Comparison of ENCODE assay signal across 8 mouse cellular contexts in genomic region chr19:5818590-5818977, GRCm38 (mm10). TPM values are rescaled to one million over a fixed set of nuclear protein-coding genes. Genes with fewer than 3 reads are reported as not detected.
DNase-seq lines count a peak whose midpoint lies in the region; ATAC-seq and TF ChIP-seq lines count a peak whose summit lies in the region.

No protein-coding gene starts in this region.

- no peaks in the 10 kb centered on the region for H3K27me3 ChIP-seq in hindbrain, embryonic 10.5 days (ENCODE audit: insufficient read depth, poor library complexity, severe bottlenecking)
- no peaks in the 10 kb centered on the region for H3K27me3 ChIP-seq in hindbrain, embryonic 14.5 days (ENCODE audit: control insufficient read depth, insufficient read depth, low read length)
- H3K27me3 ChIP-seq in CH12.LX (replicated peaks) (no peaks in the 10 kb centered on the region), MEL (ENCODE audit: control insufficient read depth in 1 of 2, insufficient read depth in 2 of 2, low read length in 2 of 2) (no peaks in the 10 kb centered on the region)
- H3K27me3 ChIP-seq in liver, embryonic 11.5 days (replicated peaks; ENCODE audit: control insufficient read depth, insufficient read depth, low read length): no peaks in the 10 kb centered on the region

- TF ChIP-seq EP300 in CH12.LX (IDR thresholded peaks at IDR 0.05; ENCODE audit: low read length) (no peak), MEL (IDR thresholded peaks at IDR 0.05; ENCODE audit: low read depth in 1 of 2, low read length in 2 of 2) (no peak)

- no peaks in the 10 kb centered on the region for H3K9me3 ChIP-seq in hindbrain, embryonic 10.5 days
- no peaks in the 10 kb centered on the region for H3K9me3 ChIP-seq in hindbrain, embryonic 14.5 days (ENCODE audit: control insufficient read depth, low read length)
- H3K9me3 ChIP-seq in CH12.LX (replicated peaks; ENCODE audit: low read length) (no peaks in the 10 kb centered on the region), MEL (replicated peaks; ENCODE audit: insufficient read depth, low read length) (no peaks in the 10 kb centered on the region)
- H3K9me3 ChIP-seq in liver, embryonic 11.5 days (ENCODE audit: control insufficient read depth, low read length): no peaks in the 10 kb centered on the region

- no peak for TF ChIP-seq CTCF in CH12.LX (conservative IDR thresholded peaks at IDR 0.05 in 1 of 2, IDR thresholded peaks at IDR 0.05 in 1 of 2; ENCODE audit: low read depth in 2 of 2, low read length in 2 of 2)
- no peak for TF ChIP-seq CTCF in MEL (IDR thresholded peaks at IDR 0.05 in 2 of 3, conservative IDR thresholded peaks at IDR 0.05 in 1 of 3; ENCODE audit: control insufficient read depth in 1 of 3, insufficient read depth in 1 of 3, low read depth in 2 of 3, low read length in 3 of 3, poor library complexity in 1 of 3, severe bottlenecking in 1 of 3)

- 74% methylated on average over 6 of the region's 6 CpGs for WGBS in hindbrain, embryonic 10.5 days
- WGBS in hindbrain, embryonic 14.5 days: 84% methylated on average over 6 of the region's 6 CpGs
- 72% methylated on average over 6 of the region's 6 CpGs for WGBS in liver, embryonic 11.5 days

- in situ Hi-C loops in CH12.LX (cut with MboI; ENCODE audit: low pct_ligation_motif_present, low pct_unique_long_range_greater_than_20kb, low sequenced_read_pairs): no loop called here

- H3K27ac ChIP-seq in hindbrain, embryonic 10.5 days: peak overlapping the region; percentile 81
- no peak overlapping the region for H3K27ac ChIP-seq in hindbrain, embryonic 14.5 days
- peak overlapping the region; percentile 64 for H3K27ac ChIP-seq in CH12.LX (ENCODE audit: insufficient read depth, low read depth)
- peak overlapping the region; percentile 89 for H3K27ac ChIP-seq in MEL (ENCODE audit: control insufficient read depth, low read depth, low read length)
- peak overlapping the region; percentile 80; the same call in 1 of the 2 replicates for H3K27ac ChIP-seq in liver, embryonic 11.5 days (ENCODE audit: low read depth, low read length)

- H3K4me2 ChIP-seq in hindbrain, embryonic 14.5 days (replicated peaks): no peak overlapping the region
- H3K4me2 ChIP-seq in CH12.LX (ENCODE audit: insufficient read depth, low read depth, poor library complexity, severe bottlenecking): peak overlapping the region; percentile 44; the same call in 1 of the 2 replicates
- H3K4me2 ChIP-seq in liver, embryonic 11.5 days: peak overlapping the region; percentile 72

- H3K36me3 ChIP-seq in hindbrain, embryonic 10.5 days: no peaks in the 10 kb centered on the region
- H3K36me3 ChIP-seq in hindbrain, embryonic 14.5 days (replicated peaks; ENCODE audit: control insufficient read depth, insufficient read depth): no peaks in the 10 kb centered on the region
- peaks cover 0 to 5% of the 10 kb centered on the region in 2 experiments for H3K36me3 ChIP-seq in CH12.LX (replicated peaks in 1 of 2; ENCODE audit: control insufficient read depth in 1 of 2, insufficient read depth in 1 of 2, low read length in 1 of 2)
- peaks cover 0 to 12% of the 10 kb centered on the region in 2 experiments; a peak in 2 of 4 replicates for H3K36me3 ChIP-seq in MEL (ENCODE audit: control insufficient read depth in 1 of 2, insufficient read depth in 2 of 2, low read length in 2 of 2)
- H3K36me3 ChIP-seq in liver, embryonic 11.5 days (ENCODE audit: control insufficient read depth, insufficient read depth, low read length): no peaks in the 10 kb centered on the region

- DNase-seq in hindbrain, embryonic 10.5 days (ENCODE audit: low spot score): no peak
- no peak for DNase-seq in hindbrain, embryonic 14.5 days (ENCODE audit: low spot score)
- no peak for DNase-seq in CH12.LX (ENCODE audit: extremely low read depth)
- DNase-seq in MEL (ENCODE audit: low read depth, low spot score): no peak
- no peak for DNase-seq in liver, embryonic 11.5 days (ENCODE audit: low spot score)
- no peak for DNase-seq in thymus, postnatal 0 days (ENCODE audit: low spot score)
- no peak for DNase-seq in layer of hippocampus, adult 11-12 months (ENCODE audit: low spot score)
- no peak for DNase-seq in embryo, embryonic 10 days (ENCODE audit: low spot score)

- TF ChIP-seq POLR2A in CH12.LX (IDR thresholded peaks at IDR 0.05; ENCODE audit: low read depth, low read length): no peak
- TF ChIP-seq POLR2A in MEL (IDR thresholded peaks at IDR 0.05; ENCODE audit: control insufficient read depth in 1 of 2, insufficient read depth in 1 of 2, low read depth in 1 of 2, low read length in 2 of 2, poor library complexity in 1 of 2): no peak

- dilution Hi-C loops in CH12.LX (cut with MboI; ENCODE audit: extremely low pct_ligation_motif_present, extremely low pct_unique_long_range_greater_than_20kb, low sequenced_read_pairs): no loop called here

- no peak overlapping the region for H3K9ac ChIP-seq in hindbrain, embryonic 14.5 days
- H3K9ac ChIP-seq in CH12.LX (ENCODE audit: insufficient read depth, low read depth) (peak overlapping the region; percentile 81), MEL (ENCODE audit: control insufficient read depth, low read depth, low read length, poor library complexity, severe bottlenecking) (peak overlapping the region; percentile 56)
- no peak overlapping the region for H3K9ac ChIP-seq in liver, embryonic 11.5 days (ENCODE audit: low read depth, low read length)

- H3K79me2 ChIP-seq in CH12.LX (replicated peaks; ENCODE audit: control insufficient read depth, extremely low read depth, insufficient read depth, poor library complexity, severe bottlenecking): no peaks in the 10 kb centered on the region
- H3K79me2 ChIP-seq in MEL (ENCODE audit: control insufficient read depth, insufficient read depth, low read length, poor library complexity): peaks cover 2% of the 10 kb centered on the region; the same call in 1 of the 2 replicates

- no peak for TF ChIP-seq RAD21 in CH12.LX (IDR thresholded peaks at IDR 0.05; ENCODE audit: low read depth, low read length)
- TF ChIP-seq RAD21 in MEL (IDR thresholded peaks at IDR 0.05; ENCODE audit: low read depth, low read length): no peak

- no peak for ATAC-seq in hindbrain, embryonic 14.5 days (ENCODE audit: low FRiP score)
- no peak for ATAC-seq in liver, embryonic 11.5 days (replicated peaks; ENCODE audit: low FRiP score)

- peaks cover 58% of the 10 kb centered on the region for H3K4me1 ChIP-seq in hindbrain, embryonic 10.5 days (replicated peaks)
- H3K4me1 ChIP-seq in hindbrain, embryonic 14.5 days (replicated peaks; ENCODE audit: control insufficient read depth, insufficient read depth, low read length): peaks cover 16% of the 10 kb centered on the region
- H3K4me1 ChIP-seq in CH12.LX (ENCODE audit: control insufficient read depth in 1 of 2, insufficient read depth in 2 of 2): peaks cover 36 to 74% of the 10 kb centered on the region in 2 experiments
- peaks cover 2 to 22% of the 10 kb centered on the region in 2 experiments for H3K4me1 ChIP-seq in MEL (ENCODE audit: control insufficient read depth in 1 of 2, insufficient read depth in 2 of 2, low read length in 2 of 2)
- H3K4me1 ChIP-seq in liver, embryonic 11.5 days (replicated peaks; ENCODE audit: control insufficient read depth, insufficient read depth, low read length): peaks cover 35% of the 10 kb centered on the region

- H3K4me3 ChIP-seq in hindbrain, embryonic 10.5 days: no peak overlapping the region
- H3K4me3 ChIP-seq in hindbrain, embryonic 14.5 days (replicated peaks; ENCODE audit: low read length): no peak overlapping the region
- H3K4me3 ChIP-seq in CH12.LX (replicated peaks in 1 of 3; ENCODE audit: low read depth in 2 of 3, low read length in 2 of 3, poor library complexity in 1 of 3) (peak overlapping the region in 1 of 3 experiments; percentile 34), MEL (ENCODE audit: control insufficient read depth in 1 of 2, insufficient read depth in 1 of 2, low read depth in 2 of 2, low read length in 2 of 2) (peak overlapping the region; percentile 15 to 52; a peak in 3 of 4 replicates)
- no peak overlapping the region for H3K4me3 ChIP-seq in liver, embryonic 11.5 days (ENCODE audit: low read depth, low read length)

RNA-seq across cellular contexts. Expression of gene Scyl1, which starts 47.4 kb away (rescaled TPM):
- polyA plus RNA-seq in hindbrain, embryonic 10.5 days (2016; fragmentation: Nextera tagmentation; extraction: Ambion mirVana): 68.2 and 69.5 TPM in 2 replicates
- polyA plus RNA-seq in hindbrain, embryonic 14.5 days (2014; fragmentation: Nextera tagmentation; extraction: Ambion mirVana): 73.5 and 76.7 TPM in 2 replicates
- total RNA-seq in CH12.LX (2012; rRNA removed) (49.8 and 55.0 TPM in 2 replicates), CH12.LX (2014; rRNA removed) (35.1 and 37.6 TPM in 2 replicates), MEL (2012; rRNA removed) (35.5 and 36.0 TPM in 2 replicates)
- polyA plus RNA-seq in CH12.LX (2012; ENCODE audit: insufficient read length, low read depth) (49.1 and 56.1 TPM in 2 replicates), MEL (2012; ENCODE audit: insufficient read depth in 1 of 2, insufficient read length in 2 of 2, low read depth in 1 of 2, low replicate concordance in 2 of 2, missing spikeins in 1 of 2) (10 to 100 TPM in 1 of 2 experiments, not detected in 1; 64.1 TPM)
- polyA plus RNA-seq in liver, embryonic 11.5 days (2014; fragmentation: Nextera tagmentation; extraction: Ambion mirVana): 57.1 and 58.6 TPM in 2 replicates
- polyA plus RNA-seq in thymus, postnatal 0 days (2015; fragmentation: Nextera tagmentation; extraction: Ambion mirVana): 38.0 and 40.9 TPM in 2 replicates

RNA-seq across cellular contexts. Expression of gene Frmd8, which starts 56.5 kb away (rescaled TPM):
- polyA plus RNA-seq in hindbrain, embryonic 10.5 days (2016; fragmentation: Nextera tagmentation; extraction: Ambion mirVana): 37.2 and 37.8 TPM in 2 replicates
- polyA plus RNA-seq in hindbrain, embryonic 14.5 days (2014; fragmentation: Nextera tagmentation; extraction: Ambion mirVana): 11.3 and 13.1 TPM in 2 replicates
- total RNA-seq in CH12.LX (2012; rRNA removed): 29.0 and 30.7 TPM in 2 replicates
- 13.5 and 15.5 TPM in 2 replicates for total RNA-seq in CH12.LX (2014; rRNA removed)
- 25.2 and 25.4 TPM in 2 replicates for polyA plus RNA-seq in CH12.LX (2012; ENCODE audit: insufficient read length, low read depth)
- total RNA-seq in MEL (2012; rRNA removed): 20.8 and 22.8 TPM in 2 replicates
- polyA plus RNA-seq in MEL (2012; ENCODE audit: insufficient read depth in 1 of 2, insufficient read length in 2 of 2, low read depth in 1 of 2, low replicate concordance in 2 of 2, missing spikeins in 1 of 2): 10 to 100 TPM in 1 of 2 experiments, not detected in 1; 34.4 TPM
- polyA plus RNA-seq in liver, embryonic 11.5 days (2014; fragmentation: Nextera tagmentation; extraction: Ambion mirVana): 26.8 and 27.9 TPM in 2 replicates
- 72.4 and 75.2 TPM in 2 replicates for polyA plus RNA-seq in thymus, postnatal 0 days (2015; fragmentation: Nextera tagmentation; extraction: Ambion mirVana)

RNA-seq across cellular contexts. Expression of gene Slc25a45, which starts 59.0 kb away (rescaled TPM):
- polyA plus RNA-seq in hindbrain, embryonic 10.5 days (2016; fragmentation: Nextera tagmentation; extraction: Ambion mirVana): 2.8 TPM in 2 replicates
- polyA plus RNA-seq in hindbrain, embryonic 14.5 days (2014; fragmentation: Nextera tagmentation; extraction: Ambion mirVana): 1.5 and 2.5 TPM in 2 replicates
- 20.6 and 23.1 TPM in 2 replicates for total RNA-seq in CH12.LX (2012; rRNA removed)
- total RNA-seq in CH12.LX (2014; rRNA removed): 27.6 and 33.0 TPM in 2 replicates
- 20.8 and 22.7 TPM in 2 replicates for polyA plus RNA-seq in CH12.LX (2012; ENCODE audit: insufficient read length, low read depth)
- 20.7 and 23.5 TPM in 2 replicates for total RNA-seq in MEL (2012; rRNA removed)
- polyA plus RNA-seq in MEL (2012; ENCODE audit: insufficient read depth in 1 of 2, insufficient read length in 2 of 2, low read depth in 1 of 2, low replicate concordance in 2 of 2, missing spikeins in 1 of 2): 10 to 100 TPM in 1 of 2 experiments, not detected in 1; 30.7 TPM
- polyA plus RNA-seq in liver, embryonic 11.5 days (2014; fragmentation: Nextera tagmentation; extraction: Ambion mirVana): 7.5 and 8.2 TPM in 2 replicates
- polyA plus RNA-seq in thymus, postnatal 0 days (2015; fragmentation: Nextera tagmentation; extraction: Ambion mirVana): 11.4 and 14.6 TPM in 2 replicates

Comparison
In these comparisons a context has a peak if more than half of its experiments do, and no peak if none do; other contexts are left out.
1. H3K4me3 ChIP-seq: peak in MEL (2 of 2); none in hindbrain, embryonic 10.5 days (single experiment), hindbrain, embryonic 14.5 days (single experiment) and liver, embryonic 11.5 days (single experiment).
2. H3K9ac ChIP-seq: peak in CH12.LX (single experiment) and MEL (single experiment); none in hindbrain, embryonic 14.5 days (single experiment) and liver, embryonic 11.5 days (single experiment).